Comparison of ENCODE assay signal across 10 mouse cellular contexts in the genomic region with DNA sequence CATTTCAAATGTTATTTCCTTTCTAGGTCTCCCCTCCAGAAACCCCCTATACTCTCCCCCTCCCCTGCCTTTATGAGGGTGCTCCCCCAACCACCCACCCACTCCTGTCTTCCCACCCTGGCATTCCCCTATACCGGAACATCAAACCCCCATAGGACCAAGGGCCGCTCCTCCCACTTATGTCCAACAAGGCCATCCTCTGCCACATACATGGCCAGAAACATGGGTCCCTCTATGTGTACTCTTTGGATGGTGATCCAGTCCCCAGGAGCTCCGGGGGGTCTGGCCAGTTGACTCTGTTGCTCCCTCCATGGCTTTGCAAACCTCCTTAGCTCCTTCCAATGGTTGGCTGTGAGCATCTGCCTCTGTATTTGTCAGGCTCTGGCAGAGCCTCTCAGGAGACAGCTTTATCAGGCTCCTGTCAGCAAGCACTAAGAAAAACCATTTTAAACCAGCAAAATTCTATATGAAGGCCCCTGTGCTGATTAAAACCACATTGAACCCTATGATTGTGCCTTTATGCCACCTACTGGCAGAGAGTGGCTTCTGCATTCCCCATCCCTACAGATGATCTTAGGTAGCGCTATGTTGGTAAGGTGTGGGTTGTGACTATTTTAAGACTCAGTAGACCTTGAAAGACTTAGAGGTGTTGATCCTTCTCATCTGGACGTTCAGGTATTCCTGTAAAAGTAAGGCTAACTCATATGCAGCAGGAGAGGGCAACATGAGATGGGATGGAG. TPM values are rescaled to one million over a fixed set of nuclear protein-coding genes. Genes with fewer than 3 reads are reported as not detected.
A peak's percentile ranks its signal among the peaks of the same experiment; 100 is the strongest.
DNase-seq lines count a peak whose midpoint lies in the region; ATAC-seq and TF ChIP-seq lines count a peak whose summit lies in the region.
"Had no signal": no experiment of that assay in that cellular context is flagged by ENCODE, and none has a peak within 500 bp of the region (broad histone marks: within the 10 kb centered on the region; RNA-seq: fewer than 3 reads in every experiment).

No protein-coding gene starts in this region.

- H3K36me3 ChIP-seq in limb, embryonic 14.5 days (ENCODE audit: control insufficient read depth, insufficient read depth, low read length) = no peaks in the 10 kb centered on the region
- H3K36me3 ChIP-seq in neural tube, embryonic 15.5 days = no peaks in the 10 kb centered on the region

- TF ChIP-seq POLR2A in limb, embryonic 14.5 days (IDR thresholded peaks at IDR 0.05; ENCODE audit: borderline replicate concordance, extremely low read depth, insufficient read depth, insufficient read length) = no peak

- no peaks in the 10 kb centered on the region for H3K27me3 ChIP-seq in limb, embryonic 14.5 days (ENCODE audit: control insufficient read depth, insufficient read depth, low read length)
- no peaks in the 10 kb centered on the region for H3K27me3 ChIP-seq in neural tube, embryonic 15.5 days (replicated peaks)
- H3K27me3 ChIP-seq: megakaryocyte, embryonic 14.5 days had no signal

- no peak overlapping the region for H3K4me2 ChIP-seq in limb, embryonic 14.5 days (replicated peaks; ENCODE audit: low read depth, low read length, severe bottlenecking)
- H3K4me2 ChIP-seq in neural tube, embryonic 15.5 days = no peak overlapping the region

- WGBS in limb, embryonic 14.5 days = 74% methylated on average over 5 of the region's 5 CpGs
- 81% methylated on average over 5 of the region's 5 CpGs for WGBS in neural tube, embryonic 15.5 days

- H3K9me3 ChIP-seq in limb, embryonic 14.5 days (ENCODE audit: control insufficient read depth, low read length) = no peaks in the 10 kb centered on the region
- no peaks in the 10 kb centered on the region for H3K9me3 ChIP-seq in neural tube, embryonic 15.5 days (replicated peaks)
- H3K9me3 ChIP-seq: megakaryocyte, embryonic 14.5 days had no signal

- H3K9ac ChIP-seq in limb, embryonic 14.5 days (ENCODE audit: low read depth, low read length, severe bottlenecking) = no peak overlapping the region
- H3K9ac ChIP-seq in neural tube, embryonic 15.5 days (replicated peaks) = no peak overlapping the region

- no peak for DNase-seq in cerebellum, adult 9-11 months
- DNase-seq in right cerebral cortex, adult 18-20 months = peak; percentile 23
- no peak for DNase-seq in right cerebral cortex, postnatal 36 days (ENCODE audit: low spot score in 2 of 2)
- DNase-seq in limb, embryonic 14.5 days (ENCODE audit: low spot score) = peak; percentile 47
- no peak for DNase-seq in adrenal gland, adult 8-10 months

- no peaks in the 10 kb centered on the region for H3K4me1 ChIP-seq in limb, embryonic 14.5 days (ENCODE audit: control insufficient read depth, insufficient read depth, low read length)
- no peaks in the 10 kb centered on the region for H3K4me1 ChIP-seq in neural tube, embryonic 15.5 days

- no peak overlapping the region for H3K27ac ChIP-seq in limb, embryonic 14.5 days (replicated peaks; ENCODE audit: low read depth, low read length)
- no peak overlapping the region for H3K27ac ChIP-seq in neural tube, embryonic 15.5 days (replicated peaks)

- H3K4me3 ChIP-seq in limb, embryonic 14.5 days (replicated peaks; ENCODE audit: low read length) = no peak overlapping the region
- H3K4me3 ChIP-seq in neural tube, embryonic 15.5 days (replicated peaks) = no peak overlapping the region
- H3K4me3 ChIP-seq: megakaryocyte, embryonic 14.5 days had no signal

- peak; percentile 74; the same call in 1 of the 2 replicates for ATAC-seq in cerebellum, adult (ENCODE audit: insufficient number of reproducible peaks, low FRiP score, low TSS enrichment)
- ATAC-seq in hematopoietic stem cell, adult 5-6 weeks (replicated peaks in 1 of 2; ENCODE audit: insufficient read depth in 1 of 2, low FRiP score in 2 of 2, low TSS enrichment in 1 of 2, low read depth in 1 of 2, poor library complexity in 2 of 2, severe bottlenecking in 2 of 2) = peak; percentile 92 to 94
- ATAC-seq in limb, embryonic 14.5 days (ENCODE audit: low FRiP score, low read depth) = no peak
- peak; percentile 72 for ATAC-seq in neural tube, embryonic 15.5 days (ENCODE audit: low FRiP score)

RNA-seq across cellular contexts. Expression of a gene that starts 23.7 kb away (rescaled TPM):
- total RNA-seq in hematopoietic stem cell, adult 5-6 weeks (2017) = 0.19 and 0.60 TPM in 2 replicates
- polyA plus RNA-seq in limb, embryonic 14.5 days (2012; rRNA removed) = 2.6 and 2.9 TPM in 2 replicates
- polyA plus RNA-seq in limb, embryonic 14.5 days (2014; fragmentation: Nextera tagmentation; extraction: Ambion mirVana) = 6.1 and 6.5 TPM in 2 replicates
- 7.8 and 8.4 TPM in 2 replicates for polyA plus RNA-seq in neural tube, embryonic 15.5 days (2015; fragmentation: Nextera tagmentation; extraction: Ambion mirVana)
- 10 to 100 TPM in 2 of 4 experiments, 1 to 10 TPM in 2; 7.7 to 16.8 (median 11.3) TPM for total RNA-seq in adrenal gland, adult 8-10 months (2022)

RNA-seq across cellular contexts. Expression of a gene that starts 23.9 kb away (rescaled TPM):
- total RNA-seq in hematopoietic stem cell, adult 5-6 weeks (2017) = 10.2 and 11.0 TPM in 2 replicates
- 2.1 and 2.2 TPM in 2 replicates for polyA plus RNA-seq in limb, embryonic 14.5 days (2012; rRNA removed)
- 1.5 and 1.9 TPM in 2 replicates for polyA plus RNA-seq in limb, embryonic 14.5 days (2014; fragmentation: Nextera tagmentation; extraction: Ambion mirVana)
- polyA plus RNA-seq in neural tube, embryonic 15.5 days (2015; fragmentation: Nextera tagmentation; extraction: Ambion mirVana) = 2.6 and 3.1 TPM in 2 replicates
- total RNA-seq in adrenal gland, adult 8-10 months (2022) = 10 to 100 TPM in 1 of 4 experiments, 1 to 10 TPM in 3; 8.1 to 10.6 (median 9.5) TPM

RNA-seq across cellular contexts. Expression of a gene that starts 29.6 kb away (rescaled TPM):
- not detected in 2 replicates for total RNA-seq in hematopoietic stem cell, adult 5-6 weeks (2017)
- polyA plus RNA-seq in limb, embryonic 14.5 days (2012; rRNA removed) = not detected in 2 replicates
- not detected in 2 replicates for polyA plus RNA-seq in limb, embryonic 14.5 days (2014; fragmentation: Nextera tagmentation; extraction: Ambion mirVana)
- not detected in 2 replicates for polyA plus RNA-seq in neural tube, embryonic 15.5 days (2015; fragmentation: Nextera tagmentation; extraction: Ambion mirVana)
- not detected for total RNA-seq in adrenal gland, adult 8-10 months (2022)
- polyA plus RNA-seq: C2C12 had no signal

RNA-seq across cellular contexts. Expression of a gene that starts 43.4 kb away (rescaled TPM):
- 56.8 and 71.8 TPM in 2 replicates for total RNA-seq in hematopoietic stem cell, adult 5-6 weeks (2017)
- polyA plus RNA-seq in limb, embryonic 14.5 days (2012; rRNA removed) = 68.3 and 85.1 TPM in 2 replicates
- polyA plus RNA-seq in limb, embryonic 14.5 days (2014; fragmentation: Nextera tagmentation; extraction: Ambion mirVana) = 106 and 113 TPM in 2 replicates
- 117 and 118 TPM in 2 replicates for polyA plus RNA-seq in neural tube, embryonic 15.5 days (2015; fragmentation: Nextera tagmentation; extraction: Ambion mirVana)
- 100 to 1,000 TPM; 106 to 187 (median 148) TPM for total RNA-seq in adrenal gland, adult 8-10 months (2022)

RNA-seq across cellular contexts. Expression of a gene that starts 48.7 kb away (rescaled TPM):
- 2.3 and 4.4 TPM in 2 replicates for total RNA-seq in hematopoietic stem cell, adult 5-6 weeks (2017)
- polyA plus RNA-seq in limb, embryonic 14.5 days (2012; rRNA removed) = 0.21 and 0.36 TPM in 2 replicates
- polyA plus RNA-seq in limb, embryonic 14.5 days (2014; fragmentation: Nextera tagmentation; extraction: Ambion mirVana) = 0.22 and 0.55 TPM in 2 replicates
- 0.09 and 0.46 TPM in 2 replicates for polyA plus RNA-seq in neural tube, embryonic 15.5 days (2015; fragmentation: Nextera tagmentation; extraction: Ambion mirVana)
- 1 to 10 TPM in 3 of 4 experiments, under 1 TPM in 1; 0.32 to 1.6 (median 1.1) TPM for total RNA-seq in adrenal gland, adult 8-10 months (2022)

Comparison
In these comparisons a context has a peak if more than half of its experiments do, and no peak if none do; other contexts are left out.
1. DNase-seq: peak in right cerebral cortex, adult 18-20 months (single experiment) and limb, embryonic 14.5 days (single experiment); none in cerebellum, adult 9-11 months (single experiment), right cerebral cortex, postnatal 36 days (0 of 2) and adrenal gland, adult 8-10 months (single experiment).